ENCODE assay signal across 13 mouse cellular contexts in genomic region chr8:61559450-61559849, GRCm38 (mm10).
DNase-seq lines count a peak whose midpoint lies in the region; ATAC-seq and TF ChIP-seq lines count a peak whose summit lies in the region.
"Had no signal": no experiment of that assay in that cellular context is flagged by ENCODE, and none has a peak within 500 bp of the region (broad histone marks: within the 10 kb centered on the region; RNA-seq: fewer than 3 reads in every experiment).

No protein-coding gene starts in this region.

- intact Hi-C loops in gastrocnemius, adult 2 months (cut with DNase I): no loop called here
- intact Hi-C loops in gastrocnemius, postnatal 36 days (cut with DNase I): no loop called here

- H3K27me3 ChIP-seq in kidney, embryonic 15.5 days: no peaks in the 10 kb centered on the region
- no peaks in the 10 kb centered on the region for H3K27me3 ChIP-seq in lung, embryonic 16.5 days (ENCODE audit: control insufficient read depth, insufficient read depth, low read depth, low read length)
- H3K27me3 ChIP-seq in cerebellum, adult 2 months (ENCODE audit: control insufficient read depth, insufficient read depth, low read length): no peaks in the 10 kb centered on the region
- H3K27me3 ChIP-seq: forebrain, embryonic 12.5 days; hindbrain, embryonic 15.5 days had no signal

- ATAC-seq in kidney, embryonic 15.5 days (replicated peaks; ENCODE audit: low FRiP score): no peak
- peak; percentile 37; the same call in 1 of the 2 replicates for ATAC-seq in lung, embryonic 16.5 days (ENCODE audit: low read depth)

- no peak for TF ChIP-seq CTCF in gastrocnemius, adult 2 months (IDR thresholded peaks at IDR 0.05)
- no peak for TF ChIP-seq CTCF in cerebellum, adult 2 months (IDR thresholded peaks at IDR 0.05; ENCODE audit: borderline replicate concordance, insufficient read depth, low read depth, low read length)

- H3K4me3 ChIP-seq in gastrocnemius, adult 2 months: no peak overlapping the region
- no peak overlapping the region for H3K4me3 ChIP-seq in kidney, embryonic 15.5 days (replicated peaks)
- no peak overlapping the region for H3K4me3 ChIP-seq in lung, embryonic 16.5 days (ENCODE audit: low read length)
- H3K4me3 ChIP-seq in cerebellum, adult 2 months (replicated peaks; ENCODE audit: insufficient read depth, low read depth, low read length): no peak overlapping the region
- H3K4me3 ChIP-seq: forebrain, embryonic 12.5 days; hindbrain, embryonic 15.5 days had no signal

- no peak overlapping the region for H3K4me2 ChIP-seq in kidney, embryonic 15.5 days
- H3K4me2 ChIP-seq in lung, embryonic 16.5 days (ENCODE audit: low read depth, low read length): no peak overlapping the region
- H3K4me2 ChIP-seq: forebrain, embryonic 12.5 days; hindbrain, embryonic 15.5 days; midbrain, embryonic 11.5 days had no signal

- 51% methylated on average over 5 of the region's 5 CpGs for WGBS in kidney, embryonic 15.5 days
- WGBS in lung, embryonic 16.5 days: 40% methylated on average over 5 of the region's 5 CpGs
- 36% methylated on average over 5 of the region's 5 CpGs for WGBS in cerebellum, adult 2 months

- H3K9me3 ChIP-seq in kidney, embryonic 15.5 days (replicated peaks): no peaks in the 10 kb centered on the region
- no peaks in the 10 kb centered on the region for H3K9me3 ChIP-seq in lung, embryonic 16.5 days (ENCODE audit: control insufficient read depth, low read length)
- H3K9me3 ChIP-seq: forebrain, embryonic 12.5 days; hindbrain, embryonic 15.5 days had no signal

- TF ChIP-seq POLR2A in cerebellum, adult 2 months (IDR thresholded peaks at IDR 0.05; ENCODE audit: borderline replicate concordance, insufficient read depth, low read length): no peak

- H3K9ac ChIP-seq in kidney, embryonic 15.5 days: no peak overlapping the region
- H3K9ac ChIP-seq in lung, embryonic 16.5 days (ENCODE audit: low read length): no peak overlapping the region
- H3K9ac ChIP-seq: forebrain, embryonic 12.5 days; hindbrain, embryonic 15.5 days had no signal

- no peak for DNase-seq in gastrocnemius, adult 2 months
- no peak for DNase-seq in gastrocnemius, postnatal 36 days
- DNase-seq in kidney, adult 18-20 months: no peak
- no peak for DNase-seq in lung, adult 18-20 months
- DNase-seq in lung, postnatal 4 days: peak; percentile 32 to 53
- no peak for DNase-seq in cerebellum, adult 2 months
- DNase-seq: layer of hippocampus, adult 9-11 months; thymus, adult 18-20 months had no signal

- peaks cover 26% of the 10 kb centered on the region for H3K4me1 ChIP-seq in kidney, embryonic 15.5 days
- H3K4me1 ChIP-seq in lung, embryonic 16.5 days (replicated peaks; ENCODE audit: control insufficient read depth, insufficient read depth, low read length): peaks cover 35% of the 10 kb centered on the region
- H3K4me1 ChIP-seq in cerebellum, adult 2 months (ENCODE audit: control insufficient read depth, insufficient read depth, low read length): no peaks in the 10 kb centered on the region

- H3K27ac ChIP-seq in gastrocnemius, adult 2 months: peak overlapping the region; percentile 28
- peak overlapping the region; percentile 23; the same call in 1 of the 2 replicates for H3K27ac ChIP-seq in kidney, embryonic 15.5 days
- H3K27ac ChIP-seq in lung, embryonic 16.5 days (ENCODE audit: low read length): peak overlapping the region; percentile 44
- H3K27ac ChIP-seq in cerebellum, adult 2 months (ENCODE audit: insufficient read depth, low read length): no peak overlapping the region
- H3K27ac ChIP-seq: forebrain, embryonic 12.5 days; hindbrain, embryonic 15.5 days had no signal

- H3K36me3 ChIP-seq in kidney, embryonic 15.5 days: no peaks in the 10 kb centered on the region
- no peaks in the 10 kb centered on the region for H3K36me3 ChIP-seq in lung, embryonic 16.5 days (ENCODE audit: control insufficient read depth, insufficient read depth, low read length)
- H3K36me3 ChIP-seq: forebrain, embryonic 12.5 days; hindbrain, embryonic 15.5 days had no signal

Comparison
In these comparisons a context has a peak if more than half of its experiments do, and no peak if none do; other contexts are left out.
1. DNase-seq: peak in lung, postnatal 4 days (2 of 2); none in gastrocnemius, adult 2 months (single experiment), gastrocnemius, postnatal 36 days (0 of 2), kidney, adult 18-20 months (single experiment), lung, adult 18-20 months (0 of 2) and cerebellum, adult 2 months (0 of 2).